Mouse (Mus musculus) left cerebral cortex, adult 18-20 months (tissue): Measurements from ENCODE around the gene Ptprc. TPM values are rescaled to one million over a fixed set of nuclear protein-coding genes. Genes with fewer than 3 reads are reported as not detected.

Experiments used
- DNase-seq, 2 experiments: peaks; one replicate each; pipeline ENCODE4 v3.0.0; 2021 to 2022; ENCODE audit warnings: low spot score in 2 of 2, mixed read lengths in 1 of 2
- total RNA-seq, 2 experiments: library from RNA; stranded (reverse); gene quantifications; 2 replicates each; pipeline ENCODE4 v1.2.3; 2021

Gene Ptprc
- total RNA-seq, 2 experiments from 2014 or later, result 2.4 to 2.5 TPM

DNA sequence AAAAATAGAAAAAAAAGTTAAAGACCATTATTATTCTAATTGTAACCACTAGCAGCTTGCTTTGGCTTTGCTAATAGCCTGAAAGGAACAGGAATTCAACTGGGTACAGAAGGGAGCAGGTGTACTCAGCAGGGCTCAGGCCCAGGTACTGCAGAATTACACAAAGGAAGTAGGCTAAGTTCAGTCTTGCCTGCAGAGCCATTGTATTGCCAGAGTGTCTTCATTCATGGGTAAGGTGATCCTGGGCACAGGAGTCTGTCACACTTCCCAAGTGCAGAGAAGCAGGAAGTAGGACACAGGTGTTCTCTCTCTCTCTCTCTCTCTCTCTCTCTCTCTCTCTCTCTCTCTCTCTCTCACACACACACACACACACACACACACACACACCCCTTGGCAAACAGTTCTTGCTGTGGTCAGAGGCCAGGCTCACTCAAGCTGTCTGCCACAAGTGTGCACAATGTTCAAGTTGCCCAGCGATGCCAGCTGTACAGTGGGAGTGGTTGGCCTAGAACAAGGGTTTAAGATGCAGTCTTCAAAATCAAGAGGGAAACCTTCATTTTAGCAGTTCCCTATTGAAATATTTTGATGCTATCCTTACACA is 21.2 kb downstream of the Ptprc start:
- DNase-seq, result no peak

DNA sequence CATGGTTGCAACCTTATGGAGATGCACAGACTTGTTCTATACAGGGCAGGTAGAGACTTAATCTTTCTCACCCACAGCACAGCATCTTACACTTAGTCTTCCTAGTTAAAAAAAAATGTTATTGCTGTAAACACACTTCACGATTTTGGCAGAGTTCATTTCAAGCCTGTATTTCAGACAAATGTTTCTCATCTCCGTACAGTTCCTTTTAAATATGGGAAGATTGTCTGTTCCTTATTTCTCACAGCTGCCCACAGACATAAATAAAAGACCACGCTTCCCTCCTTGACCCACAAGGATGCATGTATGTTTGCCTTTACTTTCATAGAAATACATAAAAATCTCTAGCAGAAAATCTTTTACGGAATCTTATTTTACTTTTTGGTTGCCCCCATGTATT is 22.4 kb downstream of the Ptprc start:
- DNase-seq, result no peak

DNA sequence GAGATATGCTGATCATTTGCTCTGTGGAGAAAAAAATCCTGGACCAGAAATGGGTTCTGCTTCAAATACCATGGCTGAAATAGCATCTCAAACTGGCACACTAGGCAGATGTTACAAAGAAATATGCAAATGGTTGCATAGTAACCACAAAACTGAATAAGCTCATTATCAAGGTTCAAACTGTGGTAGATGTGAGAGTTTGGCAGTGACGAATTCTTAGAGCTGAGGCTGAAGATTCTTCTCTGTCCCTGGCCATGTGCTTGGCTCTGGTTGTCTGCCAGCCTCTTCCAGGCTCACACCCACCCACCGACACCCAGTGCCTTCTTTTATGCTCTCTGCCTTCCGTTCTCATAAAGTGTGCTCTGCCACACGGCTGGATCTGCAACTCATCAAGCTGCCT is 26.7 kb downstream of the Ptprc start:
- DNase-seq, result peak; percentile 70 to 89

DNA sequence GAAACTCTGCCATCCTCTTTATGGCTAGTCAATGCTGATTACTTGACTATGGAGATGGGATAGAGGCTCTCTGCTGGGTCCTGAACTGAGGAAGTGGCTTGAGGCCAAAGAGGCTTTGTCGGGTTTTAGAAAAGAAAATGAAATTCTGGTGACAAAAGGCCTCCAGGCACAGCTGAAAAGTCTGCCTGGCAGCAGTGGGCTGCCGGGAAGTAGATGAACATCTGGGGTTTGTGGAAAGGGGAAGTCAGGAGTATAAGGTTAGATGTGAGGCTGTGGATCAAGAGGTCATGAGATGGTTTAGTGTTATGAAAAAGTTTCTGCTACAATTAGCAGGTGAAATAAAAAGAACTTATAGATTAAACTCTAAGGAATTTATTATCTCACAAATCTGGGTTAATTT is 29.9 kb downstream of the Ptprc start:
- no peak for DNase-seq

DNA sequence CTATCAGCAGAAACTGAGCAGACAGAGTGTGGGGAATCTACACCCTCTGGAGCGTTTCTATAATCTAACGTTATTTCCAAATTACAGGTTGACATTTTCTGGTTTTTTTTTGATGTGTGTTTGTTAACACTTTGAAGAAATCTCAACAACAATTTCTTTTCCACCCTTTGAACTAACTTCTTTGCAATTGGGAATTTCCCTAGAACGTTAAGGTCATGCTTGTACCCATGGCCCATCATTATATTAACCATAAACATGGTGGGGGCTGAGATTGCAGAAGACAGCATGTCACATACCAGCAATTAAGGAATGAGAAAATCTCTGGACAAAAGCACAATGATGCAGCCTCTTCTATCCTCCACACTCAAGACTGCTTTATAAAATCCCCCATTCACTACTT is 30.4 kb downstream of the Ptprc start:
- no peak for DNase-seq

DNA sequence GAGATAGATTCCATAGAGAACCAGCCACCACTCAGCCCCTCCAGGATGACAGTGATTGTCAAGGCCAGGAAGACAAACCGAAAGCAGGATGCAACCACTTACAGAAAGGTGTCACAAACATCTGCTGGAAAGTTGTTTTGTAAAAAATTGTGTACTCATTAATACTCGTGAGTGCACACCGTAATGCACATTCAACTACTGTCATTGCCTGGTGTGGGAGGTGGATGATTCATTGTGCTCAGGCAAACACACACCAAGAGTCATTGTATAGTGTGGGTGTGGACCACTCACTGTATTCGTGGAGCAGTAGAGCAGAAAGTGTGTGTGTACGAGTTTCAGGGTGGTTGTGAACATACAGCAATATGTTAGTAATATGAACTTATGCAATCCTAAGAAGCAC is 31.1 kb downstream of the Ptprc start:
- DNase-seq, result peak in 1 of 2 experiments; percentile 6

DNA sequence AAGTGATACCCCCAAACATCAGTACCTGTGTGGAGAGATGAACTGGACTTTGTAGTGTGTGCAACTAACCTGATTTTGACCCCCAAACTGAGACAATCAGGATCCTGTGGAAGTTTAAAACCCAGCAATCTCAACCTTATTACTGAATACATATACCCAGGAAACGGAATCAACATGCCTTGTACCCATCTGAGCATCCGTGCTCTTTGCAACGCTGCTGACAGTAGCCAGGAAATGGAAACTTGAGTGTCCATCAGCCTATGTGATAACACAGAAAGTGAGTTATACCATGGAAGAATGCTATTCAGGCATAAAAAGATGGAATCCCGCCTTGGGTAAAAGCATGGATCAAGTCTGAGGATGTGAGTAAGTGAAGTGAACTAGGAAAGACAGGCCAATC is 34.7 kb downstream of the Ptprc start:
- no peak for DNase-seq

DNA sequence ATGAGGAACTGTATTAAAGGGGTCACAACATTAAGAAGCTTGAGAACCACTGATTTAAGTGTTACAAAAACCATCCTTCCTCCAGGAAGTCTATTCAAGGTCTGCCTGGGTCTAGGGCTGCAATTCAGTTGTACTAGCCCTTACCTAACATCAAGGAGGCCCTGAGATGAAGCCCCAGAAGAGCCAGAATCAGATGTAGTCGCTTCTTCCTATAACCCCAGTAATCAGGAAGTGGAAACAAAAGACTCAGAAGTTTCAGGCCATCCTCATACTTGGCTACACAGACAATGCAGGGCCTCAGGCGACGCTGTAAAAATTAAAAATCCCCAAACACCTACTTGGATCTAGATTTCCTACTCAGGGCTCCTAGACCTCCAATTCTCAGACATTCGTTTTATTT is 37.8 kb downstream of the Ptprc start:
- DNase-seq, result no peak

DNA sequence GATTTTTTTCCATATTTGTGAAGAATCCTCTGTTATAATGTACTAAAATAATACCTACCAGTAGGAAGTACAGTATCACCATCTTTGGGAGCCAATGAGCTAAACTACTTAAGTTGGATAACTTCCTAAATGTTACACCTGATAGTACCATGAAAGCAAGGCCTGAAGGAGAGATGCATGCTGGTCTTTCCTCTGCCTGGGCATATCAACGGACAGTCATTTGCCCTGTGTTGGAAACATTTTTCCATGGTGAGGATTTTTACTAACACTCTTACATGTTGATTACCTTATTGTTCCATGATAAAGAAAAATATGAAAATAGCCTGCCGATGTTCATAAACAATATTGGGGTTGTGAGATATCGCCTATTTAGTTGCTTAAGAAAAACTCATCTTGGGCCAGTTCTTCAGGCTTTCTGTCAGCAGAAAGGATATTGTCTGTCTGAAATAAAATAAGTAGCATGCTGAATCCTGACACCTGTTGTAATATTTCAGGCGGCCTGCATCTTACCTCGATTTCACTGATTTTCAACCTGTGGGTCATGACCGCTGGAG is 38.4 kb downstream of the Ptprc start:
- DNase-seq, result no peak

DNA sequence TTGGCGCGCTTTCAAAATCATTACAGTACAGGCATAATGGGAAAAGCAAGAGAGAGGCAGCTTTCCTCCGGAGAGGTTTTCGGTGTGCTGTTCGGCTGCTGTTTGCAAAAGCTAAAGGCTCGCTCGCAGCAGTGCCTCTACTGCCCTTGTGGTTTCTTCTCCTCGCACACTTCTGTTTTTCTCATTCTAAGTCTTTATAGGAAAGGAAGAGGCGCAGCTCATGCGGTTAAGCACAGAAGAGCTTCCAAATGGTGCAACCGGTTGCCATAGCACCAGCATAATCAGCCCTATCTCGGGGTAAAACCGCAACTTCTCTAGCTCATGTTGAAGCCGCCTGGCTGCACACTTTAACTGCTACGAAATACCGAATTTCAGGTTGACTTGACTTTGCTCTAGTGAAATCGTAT is 39.1 kb downstream of the Ptprc start:
- DNase-seq, result peak; percentile 39 to 66

DNA sequence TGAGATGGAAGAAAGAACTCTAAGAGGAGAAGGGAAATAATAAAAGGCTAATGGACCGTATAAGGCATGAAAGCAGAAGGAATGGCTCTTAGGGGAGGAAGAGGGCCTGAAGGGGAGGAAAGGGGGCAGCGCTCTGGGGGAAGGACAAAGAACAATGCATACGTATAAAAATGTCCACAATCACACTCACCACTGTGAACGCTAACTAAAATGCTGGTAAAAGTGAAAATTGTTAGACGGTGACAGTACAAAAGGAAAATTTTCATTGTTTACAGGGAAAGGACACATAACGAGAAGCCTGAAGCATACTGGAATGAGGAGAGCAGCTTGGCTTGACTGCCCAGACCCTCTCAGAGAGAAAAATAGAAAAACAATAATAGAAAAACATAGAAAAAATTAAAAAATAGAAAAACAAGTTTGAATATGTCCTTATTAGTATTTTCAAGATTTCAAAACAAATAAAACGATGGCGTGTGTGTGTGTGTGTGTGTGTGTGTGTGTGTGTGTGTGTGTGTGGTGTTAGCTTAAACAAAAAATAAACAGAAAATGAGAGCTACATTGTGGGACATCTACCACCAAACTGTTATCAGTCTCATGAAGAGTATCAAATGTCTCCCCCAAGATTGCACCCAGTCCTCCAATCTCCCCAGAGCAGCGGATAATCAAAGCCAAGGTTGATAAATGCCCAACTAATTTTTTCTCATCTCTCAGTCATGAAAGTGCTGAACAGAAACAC is 39.7 kb downstream of the Ptprc start:
- no peak for DNase-seq

DNA sequence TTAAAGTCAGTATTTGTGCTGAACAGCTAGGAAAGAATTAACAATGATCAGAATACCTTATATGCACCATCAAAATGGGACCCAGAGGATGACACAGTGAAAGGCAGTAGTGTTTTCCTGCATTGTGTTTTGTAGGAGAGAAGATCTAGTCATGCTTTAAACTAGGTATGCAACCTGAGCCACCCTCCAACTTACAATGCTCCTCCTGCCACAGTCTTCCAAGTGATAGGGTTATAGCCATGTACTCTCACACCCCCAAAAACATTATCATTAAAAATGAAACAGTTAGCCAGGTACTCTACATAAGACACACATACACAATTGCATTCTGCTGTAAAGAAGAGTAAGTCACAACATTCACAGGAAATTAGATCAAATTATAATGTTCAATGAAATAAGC is 40.4 kb downstream of the Ptprc start:
- no peak for DNase-seq

DNA sequence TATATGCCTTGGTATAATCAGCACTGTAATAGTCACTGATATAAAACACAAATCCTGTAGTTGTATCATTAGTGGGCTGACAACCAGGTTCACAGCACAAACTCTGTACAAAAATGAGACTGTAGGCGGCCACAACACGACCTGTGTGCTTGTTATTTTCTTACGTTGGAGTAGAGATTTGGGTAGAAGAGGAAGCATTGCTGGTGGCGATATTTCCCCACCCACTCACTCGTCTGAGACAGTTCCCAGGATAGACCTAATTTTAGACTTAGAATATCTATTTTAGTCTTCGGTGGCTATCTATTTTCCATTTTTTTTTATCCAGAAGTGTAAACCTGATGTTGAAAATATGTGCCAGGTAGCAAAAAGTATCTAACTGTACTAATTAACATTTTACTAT is 41.2 kb downstream of the Ptprc start:
- no peak for DNase-seq

DNA sequence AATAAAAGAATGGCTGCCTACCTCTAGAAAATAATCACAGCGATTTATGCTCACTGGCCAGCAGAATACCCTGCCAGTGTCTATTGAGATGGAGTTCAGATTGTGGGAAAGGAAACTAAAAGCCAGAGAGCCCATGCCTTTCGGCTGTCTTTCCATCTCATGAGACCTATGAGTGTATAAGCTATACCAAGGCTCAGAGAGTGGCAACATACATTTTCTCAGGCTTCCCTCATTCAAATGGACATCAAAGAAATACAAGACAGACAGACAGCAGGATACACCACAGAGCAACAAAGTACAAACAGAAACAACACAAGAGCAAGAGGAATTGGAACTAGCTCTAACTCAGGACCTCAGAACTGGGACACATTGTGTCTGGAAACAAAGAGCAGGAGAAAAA is 43.8 kb downstream of the Ptprc start:
- no peak for DNase-seq

DNA sequence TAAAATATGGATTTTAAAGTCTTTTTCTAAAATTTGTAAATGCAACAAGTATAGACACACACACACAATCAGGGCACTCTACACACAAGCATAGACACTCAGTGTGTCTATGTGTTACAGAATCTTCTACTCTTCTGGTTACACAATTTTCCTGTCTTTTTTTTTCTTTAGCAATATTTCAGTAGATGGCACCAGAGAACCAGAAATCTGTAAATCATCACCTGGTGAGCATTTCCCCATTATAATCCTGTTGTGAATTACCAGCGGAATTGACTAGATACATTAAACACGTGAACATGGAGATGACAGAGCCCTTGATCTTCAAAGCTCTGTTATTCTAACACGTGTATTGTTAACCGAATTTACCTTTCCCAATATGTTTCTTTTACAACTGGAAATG is 45.4 kb downstream of the Ptprc start:
- DNase-seq, result no peak

DNA sequence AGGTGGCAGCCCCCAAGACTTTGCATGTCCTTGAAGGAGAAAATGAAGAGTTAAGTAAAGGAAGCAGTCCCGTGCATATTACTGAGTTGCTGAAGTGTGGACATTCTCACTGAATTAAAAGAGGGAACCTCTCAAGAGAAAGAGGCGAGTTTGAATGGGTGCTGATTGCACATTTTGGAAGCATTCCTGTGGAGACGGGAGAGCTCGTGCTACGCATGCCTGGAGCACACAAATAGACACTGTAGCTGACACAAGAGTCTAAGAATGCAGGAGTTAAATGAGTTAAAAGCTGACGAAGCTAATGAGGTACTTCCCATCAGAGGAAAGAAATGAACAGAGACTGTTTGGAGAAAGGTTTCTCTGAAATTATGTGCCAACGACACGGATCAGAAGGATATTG is 48.7 kb downstream of the Ptprc start:
- no peak for DNase-seq

DNA sequence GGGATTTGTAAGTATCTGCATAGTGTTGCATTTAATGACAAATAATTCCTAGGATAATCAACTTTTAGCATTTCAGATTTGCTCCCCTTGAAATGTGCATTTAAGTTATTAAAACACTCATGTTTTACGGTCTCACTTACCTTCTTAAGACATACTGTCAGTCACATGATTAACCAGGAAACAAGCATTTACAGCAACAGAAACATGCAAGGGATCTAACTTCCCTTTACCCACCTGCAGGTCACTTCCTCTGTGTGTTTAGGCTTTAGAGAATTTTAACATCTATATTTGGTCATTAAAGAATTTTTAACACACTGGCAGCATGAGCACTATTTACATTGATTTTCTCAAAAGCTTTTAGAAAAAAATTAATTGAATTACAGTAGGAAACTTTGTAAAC is 50.2 kb downstream of the Ptprc start:
- DNase-seq, result no peak

DNA sequence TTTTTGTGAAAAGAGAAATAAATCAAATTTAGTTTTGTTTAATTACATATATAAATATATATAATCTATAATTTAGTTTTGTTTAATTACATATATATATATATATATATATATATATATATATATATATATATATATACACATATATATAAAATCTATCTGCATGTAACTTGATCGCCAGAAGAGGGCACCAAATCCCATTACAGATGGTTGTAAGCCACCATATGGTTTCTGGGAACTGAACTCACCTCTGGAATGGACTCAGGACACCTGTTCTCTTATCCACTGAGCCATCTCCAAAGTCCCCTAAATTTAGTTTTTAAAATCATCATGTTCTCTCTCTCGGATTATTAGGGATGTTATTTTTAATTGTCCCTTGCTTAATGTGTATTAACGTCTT is 51.6 kb downstream of the Ptprc start:
- peak in 1 of 2 experiments; percentile 15 for DNase-seq

DNA sequence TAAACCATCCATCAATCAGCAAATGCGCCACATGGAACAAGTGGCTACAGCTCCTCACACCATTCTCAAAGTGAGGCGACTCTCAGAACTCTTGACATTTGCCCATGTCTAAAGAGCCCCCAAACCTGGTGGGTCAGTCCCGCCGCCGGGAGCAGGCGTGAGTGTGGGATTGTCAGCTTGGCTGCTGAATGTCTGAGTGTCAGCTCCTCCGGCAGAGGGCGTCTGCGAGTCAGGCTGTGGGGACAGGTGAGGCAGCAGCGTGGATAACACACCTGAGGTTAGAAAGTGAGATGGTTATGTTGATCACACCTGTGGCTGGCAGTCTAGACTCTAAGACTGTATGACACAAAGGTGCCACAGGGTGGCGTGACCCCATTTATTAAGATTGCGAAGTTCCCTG is 55.6 kb downstream of the Ptprc start:
- DNase-seq, result no peak

DNA sequence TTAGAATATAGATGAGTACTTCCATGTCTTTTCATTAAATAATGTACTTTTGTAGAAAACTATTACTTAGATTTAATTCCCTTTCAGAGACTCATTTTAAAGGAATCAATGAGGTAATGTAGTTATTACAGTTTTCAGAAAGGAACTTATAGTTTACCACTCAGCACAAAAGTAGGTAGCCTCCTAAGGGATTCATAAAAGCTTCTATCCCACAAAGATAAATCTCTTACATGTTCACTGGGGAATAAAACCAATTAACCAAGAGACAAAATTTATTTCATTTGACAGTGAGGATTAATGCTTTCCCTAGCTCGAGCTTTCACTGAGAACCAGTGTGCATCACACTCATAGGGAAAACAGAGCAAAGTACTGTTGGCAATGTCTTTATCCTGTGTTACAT is 82.3 kb downstream of the Ptprc start:
- no peak for DNase-seq

DNA sequence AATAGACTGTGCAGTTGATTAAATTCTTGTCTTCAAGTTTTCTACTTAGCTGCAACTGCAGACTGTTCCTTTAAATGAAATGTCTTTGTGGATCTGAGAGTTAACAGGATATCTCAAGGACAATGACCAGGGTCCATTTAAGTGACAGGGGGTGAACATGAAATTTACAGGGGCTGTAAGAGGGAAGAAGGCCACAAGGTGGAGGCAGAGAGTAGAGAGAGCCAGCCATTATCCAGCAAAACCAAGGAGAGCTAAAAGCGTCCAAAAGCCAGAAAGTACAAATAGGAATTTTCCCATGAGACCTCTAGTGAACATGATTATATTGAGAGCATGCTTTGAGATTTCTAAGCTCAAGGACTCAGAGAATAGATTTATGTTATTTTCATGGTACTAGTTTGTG is 89.7 kb downstream of the Ptprc start:
- peak; percentile 19 to 40 for DNase-seq

DNA sequence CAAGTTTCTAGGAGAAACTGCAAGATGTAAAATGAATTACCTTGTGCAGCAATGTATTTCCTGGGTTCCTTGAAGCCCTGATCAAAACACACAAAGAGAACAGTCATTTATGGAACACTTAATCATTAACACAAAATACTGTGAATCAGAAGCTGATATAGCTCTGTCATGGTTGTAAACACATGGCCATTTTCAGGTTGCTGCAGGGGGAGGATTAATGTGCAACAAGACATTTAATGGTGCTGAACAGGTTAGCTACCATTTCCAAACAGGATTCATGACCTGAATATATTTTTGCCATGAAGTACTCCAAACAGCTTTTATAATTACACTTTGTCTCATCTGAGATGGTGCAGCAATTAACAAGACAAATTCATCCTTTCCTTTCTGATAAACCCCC is 91.8 kb downstream of the Ptprc start:
- no peak for DNase-seq

DNA sequence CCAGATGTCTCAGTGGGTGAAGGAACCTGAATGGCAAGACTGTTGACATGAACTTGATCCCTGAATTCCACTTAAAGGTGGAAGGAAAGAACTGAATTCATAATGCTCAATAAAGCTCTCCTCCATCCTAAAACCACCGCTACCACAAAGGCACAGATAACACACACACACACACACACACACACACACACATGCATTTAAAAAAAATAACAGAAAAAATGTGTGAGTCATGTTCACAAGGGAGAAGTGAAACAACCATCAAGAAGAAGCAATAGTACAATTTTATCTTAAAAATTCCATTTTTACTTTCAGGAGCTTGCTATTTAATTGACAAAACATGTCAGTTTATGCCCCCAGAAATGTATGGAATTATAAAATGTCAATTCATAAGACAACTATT is 95.2 kb downstream of the Ptprc start:
- no peak for DNase-seq
